In the genomic region with DNA sequence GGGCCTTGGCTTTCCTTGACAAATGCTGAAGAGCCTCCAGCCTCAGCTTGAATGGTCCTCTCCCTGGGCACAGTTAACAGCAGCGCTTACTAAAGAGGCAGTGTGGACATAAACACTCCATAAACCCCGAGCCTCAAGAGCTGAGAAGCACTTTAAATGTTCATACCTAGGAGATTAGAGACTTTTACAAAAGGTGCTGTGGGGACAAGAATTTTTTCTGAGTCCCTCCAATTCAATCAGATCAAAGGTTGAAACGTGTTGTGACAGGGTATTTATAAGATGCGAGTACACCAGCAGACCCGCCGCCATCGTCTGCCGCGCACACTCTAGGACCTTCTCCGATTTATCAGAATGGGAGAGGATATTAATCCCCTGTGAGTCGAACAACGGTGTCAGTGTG, we compare ENCODE assay signal across 11 mouse cellular contexts. TPM values are rescaled to one million over a fixed set of nuclear protein-coding genes. Genes with fewer than 3 reads are reported as not detected.
DNase-seq lines count a peak whose midpoint lies in the region; ATAC-seq and TF ChIP-seq lines count a peak whose summit lies in the region.
"Had no signal": no experiment of that assay in that cellular context is flagged by ENCODE, and none has a peak within 500 bp of the region (broad histone marks: within the 10 kb centered on the region; RNA-seq: fewer than 3 reads in every experiment).

No protein-coding gene starts in this region.

- H3K36me3 ChIP-seq in forebrain, embryonic 14.5 days (ENCODE audit: control insufficient read depth, insufficient read depth, low read length) = no peaks in the 10 kb centered on the region
- no peaks in the 10 kb centered on the region for H3K36me3 ChIP-seq in midbrain, postnatal 0 days (ENCODE audit: insufficient read depth, low read length)
- H3K36me3 ChIP-seq: G1E; kidney, embryonic 15.5 days; limb, embryonic 15.5 days had no signal

- H3K27me3 ChIP-seq in forebrain, embryonic 14.5 days (replicated peaks; ENCODE audit: control insufficient read depth, insufficient read depth, low read length) = peaks cover 41% of the 10 kb centered on the region
- H3K27me3 ChIP-seq in midbrain, postnatal 0 days (ENCODE audit: insufficient read depth, low read length) = peaks cover 21% of the 10 kb centered on the region

- 2% methylated on average over 12 of the region's 12 CpGs for WGBS in forebrain, embryonic 14.5 days
- WGBS in midbrain, postnatal 0 days = 2% methylated on average over 12 of the region's 12 CpGs

- peak overlapping the region; percentile 82 for H3K4me3 ChIP-seq in layer of hippocampus, adult 2 months
- H3K4me3 ChIP-seq in forebrain, embryonic 14.5 days (ENCODE audit: low read depth, low read length) = peak overlapping the region; percentile 58
- H3K4me3 ChIP-seq in midbrain, postnatal 0 days (ENCODE audit: low read depth, low read length) = peak overlapping the region; percentile 1; the same call in 1 of the 2 replicates

- H3K9me3 ChIP-seq in forebrain, embryonic 14.5 days (replicated peaks; ENCODE audit: control insufficient read depth, low read length) = no peaks in the 10 kb centered on the region
- H3K9me3 ChIP-seq in midbrain, postnatal 0 days (ENCODE audit: low read length) = no peaks in the 10 kb centered on the region
- H3K9me3 ChIP-seq: kidney, embryonic 15.5 days; limb, embryonic 15.5 days had no signal

- no peak overlapping the region for H3K9ac ChIP-seq in forebrain, embryonic 14.5 days (ENCODE audit: low read length)
- no peak overlapping the region for H3K9ac ChIP-seq in midbrain, postnatal 0 days (replicated peaks; ENCODE audit: low read length, poor library complexity, severe bottlenecking)
- H3K9ac ChIP-seq: kidney, embryonic 15.5 days; limb, embryonic 15.5 days had no signal

- TF ChIP-seq CTCF in layer of hippocampus, adult 2 months (conservative IDR thresholded peaks at IDR 0.05) = no peak
- no peak for TF ChIP-seq CTCF in midbrain, postnatal 0 days (IDR thresholded peaks at IDR 0.05)

- peaks cover 14% of the 10 kb centered on the region for H3K4me1 ChIP-seq in forebrain, embryonic 14.5 days (ENCODE audit: control insufficient read depth, insufficient read depth, low read length)
- H3K4me1 ChIP-seq in midbrain, postnatal 0 days (ENCODE audit: insufficient read depth, low read length) = peaks cover 11% of the 10 kb centered on the region; the same call in 1 of the 2 replicates

- peak overlapping the region; percentile 88 for H3K4me2 ChIP-seq in forebrain, embryonic 14.5 days (ENCODE audit: low read length)
- 0 out of 2 replicates have a peak overlapping the region, but pooled peaks have one; percentile 7 for H3K4me2 ChIP-seq in midbrain, postnatal 0 days (ENCODE audit: low read depth, low read length, poor library complexity, severe bottlenecking)

- H3K27ac ChIP-seq in layer of hippocampus, adult 2 months = peak overlapping the region; percentile 91
- no peak overlapping the region for H3K27ac ChIP-seq in forebrain, embryonic 14.5 days (ENCODE audit: low read depth, low read length)
- H3K27ac ChIP-seq in midbrain, postnatal 0 days (ENCODE audit: low read depth, low read length) = no peak overlapping the region
- H3K27ac ChIP-seq: kidney, embryonic 15.5 days; limb, embryonic 15.5 days; stomach, postnatal 0 days had no signal

- ATAC-seq in forebrain, embryonic 14.5 days = no peak
- no peak for ATAC-seq in midbrain, postnatal 0 days (ENCODE audit: low FRiP score)

- DNase-seq in layer of hippocampus, adult 2 months (ENCODE audit: low spot score in 2 of 2) = no peak
- DNase-seq in layer of hippocampus, adult 8-10 months (ENCODE audit: low spot score in 2 of 2) = no peak
- DNase-seq in forebrain, embryonic 14.5 days (ENCODE audit: low spot score) = no peak
- peak; percentile 8 for DNase-seq in induced T-regulatory cell, adult 2 months (ENCODE audit: low read depth)
- DNase-seq in midbrain, postnatal 0 days (ENCODE audit: low spot score) = no peak
- no peak for DNase-seq in spleen, postnatal 10 days (ENCODE audit: low spot score in 2 of 2)
- no peak for DNase-seq in lung, postnatal 36 days

RNA-seq across cellular contexts. Expression of a gene that starts 1.2 kb away (rescaled TPM):
- total RNA-seq in layer of hippocampus, adult 2 months (2021) = 100 to 1,000 TPM; 102 to 112 TPM
- total RNA-seq in layer of hippocampus, adult 8-10 months (2022) = 10 to 100 TPM; 62.2 to 75.9 (median 71.3) TPM
- 10.2 and 12.8 TPM in 2 replicates for polyA plus RNA-seq in forebrain, embryonic 14.5 days (2014; fragmentation: Nextera tagmentation; extraction: Ambion mirVana)
- total RNA-seq in midbrain, postnatal 0 days (2014; rRNA removed) = 11.1 and 16.0 TPM in 2 replicates
- 6.0 and 11.9 TPM in 2 replicates for polyA plus RNA-seq in midbrain, postnatal 0 days (2015; fragmentation: Nextera tagmentation; extraction: Ambion mirVana)
- polyA plus RNA-seq: G1E had no signal

Comparison
In these comparisons a context has a peak if more than half of its experiments do, and no peak if none do; other contexts are left out.
1. H3K4me3 ChIP-seq: peak in every context shown above with its lines; median percentile 82 in layer of hippocampus, adult 2 months; 58 in forebrain, embryonic 14.5 days; 1 in midbrain, postnatal 0 days.